Mouse (Mus musculus) urinary bladder, postnatal 4 days (tissue): ENCODE measurements at regions not wholly inside any gene's neighbourhood (a gene's known extent, or its start where the extent isn't known, plus 50 kb on each side); places are given as distances from the start of the nearest gene placed in this dataset.

ENCODE experiments used
- DNase-seq, 2 experiments: peaks; one replicate each; pipeline ENCODE4 v3.0.0; 2021 to 2022; ENCODE audit warnings: low spot score in 2 of 2

- DNase-seq: no peak
These were observed 82.7 kb upstream of the Klf6 start for GRCm38 (mm10) chr13:5778443-5779171.

GRCm38 (mm10) chr13:5779410-5779809, 81.9 kb upstream of the Klf6 start:
- DNase-seq: no peak

DNA sequence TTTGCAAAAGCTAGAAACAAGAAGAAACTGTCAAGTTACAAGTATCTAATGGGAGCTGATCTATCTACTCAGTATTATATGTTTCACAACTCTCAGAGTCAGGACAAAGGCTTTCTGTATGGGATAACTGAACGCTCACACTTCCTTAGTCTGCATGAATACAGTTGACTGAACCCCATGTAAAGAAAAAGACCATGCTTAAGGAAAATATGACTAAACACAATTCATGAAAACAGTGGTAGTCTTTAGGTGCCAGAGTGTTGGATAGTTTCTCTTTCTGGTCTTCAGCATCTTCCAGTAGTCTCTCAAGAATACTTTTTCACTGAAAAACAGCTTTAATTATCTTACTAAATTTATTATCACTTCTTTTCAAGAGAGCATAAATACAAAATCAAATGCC, 78.7 kb upstream of the Klf6 start:
- DNase-seq: no peak

- no peak for DNase-seq
These were observed 74.2 kb upstream of the Klf6 start for GRCm38 (mm10) chr13:5787114-5787513.

- DNase-seq: no peak
These were observed 72.0 kb upstream of the Klf6 start for GRCm38 (mm10) chr13:5789302-5789701.

DNA sequence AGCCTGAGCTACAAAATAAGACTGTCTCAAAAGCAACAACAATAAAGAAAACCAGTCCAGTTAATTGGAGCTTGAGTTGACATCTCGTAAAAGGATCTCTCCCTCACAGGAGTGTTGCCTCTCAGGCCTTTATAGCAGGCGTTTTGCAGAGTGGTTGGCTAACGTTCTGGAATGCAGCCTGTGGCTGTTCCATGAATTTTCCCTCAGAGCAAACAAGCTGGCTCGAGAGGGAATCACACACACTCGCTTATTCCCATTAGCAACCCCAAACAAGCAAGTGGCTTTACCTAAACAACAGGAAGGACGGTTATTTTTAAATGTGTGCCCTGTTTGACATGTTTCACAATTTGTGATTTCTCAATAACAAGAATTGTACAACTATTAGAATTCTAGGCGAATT, 59.2 kb upstream of the Klf6 start:
- no peak for DNase-seq

DNA sequence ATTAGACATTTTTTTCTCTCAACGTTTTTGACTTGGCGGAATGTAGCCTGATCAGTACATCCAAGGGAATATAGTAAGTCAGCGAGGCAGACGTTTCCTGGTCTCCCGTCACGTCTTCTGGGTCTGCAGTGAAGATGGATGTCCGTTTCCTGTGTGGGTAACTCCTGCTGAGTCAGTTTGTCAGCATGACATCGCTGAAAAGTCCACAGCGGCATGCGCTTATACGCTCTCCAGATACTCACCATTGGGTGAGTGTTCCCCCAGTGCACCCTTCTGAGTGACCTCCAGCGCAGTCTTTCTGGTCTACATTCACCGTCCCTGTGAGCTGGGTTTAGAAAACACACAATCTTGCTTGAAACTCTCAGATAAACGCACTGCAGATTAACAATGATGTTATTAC, 58.5 kb upstream of the Klf6 start:
- no peak for DNase-seq

DNA sequence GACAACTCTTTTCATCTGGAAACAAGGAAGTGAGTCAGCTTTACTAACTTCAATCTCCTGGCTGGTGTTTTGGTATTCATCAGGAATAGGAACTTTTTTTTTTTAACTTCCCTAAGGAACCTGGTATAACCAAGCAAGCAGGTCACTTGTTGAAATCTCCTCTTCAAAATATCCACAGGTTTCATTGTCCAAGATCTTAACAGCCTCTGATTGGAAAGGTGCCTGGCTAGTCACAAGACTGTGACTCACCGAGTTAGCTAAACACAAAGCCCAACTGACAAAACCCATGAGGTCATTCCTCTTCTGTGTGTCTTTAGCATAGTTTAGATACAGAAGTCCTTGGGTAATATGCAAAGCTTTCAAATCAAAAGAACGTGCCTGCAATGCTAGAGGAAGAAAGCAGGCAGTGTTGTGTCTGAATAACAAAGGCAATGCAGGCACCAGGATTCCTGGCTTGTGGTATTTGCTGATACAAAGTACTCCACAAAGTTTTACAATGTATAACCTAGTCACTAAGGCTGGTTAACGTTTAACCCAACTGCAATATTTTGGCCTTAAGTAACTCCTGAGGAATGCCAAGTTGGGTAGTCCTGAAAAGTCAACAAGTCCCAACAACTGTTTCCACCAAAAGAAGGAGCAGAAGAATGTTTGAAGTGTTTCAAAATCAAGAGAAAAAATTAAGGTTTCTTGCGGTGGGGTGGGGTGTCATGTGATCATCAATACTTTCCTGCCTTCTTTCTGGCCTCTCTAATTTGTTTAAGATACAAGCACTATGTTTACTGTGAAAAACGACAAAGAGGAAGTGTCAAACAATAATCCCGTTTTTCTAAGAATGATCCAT, 57.5 kb upstream of the Klf6 start:
- DNase-seq: no peak

GRCm38 (mm10) chr13:5804381-5804941, 56.8 kb upstream of the Klf6 start:
- no peak for DNase-seq

DNA sequence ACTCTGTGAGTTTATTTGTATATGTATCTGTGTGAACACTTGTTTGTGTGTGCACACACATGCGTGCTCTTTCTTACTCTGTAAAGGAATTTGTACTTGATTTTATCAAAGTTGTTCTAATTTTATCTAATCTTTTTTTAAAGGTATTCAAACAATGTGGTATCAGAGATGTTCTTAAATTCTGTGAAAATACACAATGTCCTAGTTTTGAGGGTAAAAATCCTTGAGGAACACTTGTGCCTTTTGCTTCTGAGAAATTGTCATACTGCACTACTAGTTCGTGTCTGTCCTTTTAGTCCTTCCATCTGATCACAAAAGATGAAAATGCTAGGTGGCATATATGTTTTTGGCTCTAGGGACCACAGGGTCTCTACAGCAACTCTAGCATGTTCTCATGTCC, 52.9 kb upstream of the Klf6 start:
- DNase-seq: no peak
